Mouse (Mus musculus) bone marrow macrophage, adult 2 months (primary cell): ENCODE data around the gene Mog.

Source experiments
- CTCF ChIP-seq: IDR thresholded peaks from 2 replicates; pipeline ENCODE4 v1.5.1; 2012; ENCODE audit warnings: low read depth, mild to moderate bottlenecking, low read length, moderate library complexity
- POLR2A ChIP-seq: IDR thresholded peaks from 2 replicates; pipeline ENCODE4 v1.6.1; 2012; ENCODE audit warnings: mild to moderate bottlenecking, low read depth, low read length, borderline replicate concordance

- TF ChIP-seq CTCF, result peak; percentile 81
- TF ChIP-seq POLR2A, result no peak
Observed at GRCm38 (mm10) chr17:36997033-36997735, 26.0 kb downstream of the Mog start.
